Mouse (Mus musculus): Measurements from ENCODE around the gene Fam222b.
"Not testable (repeated sequence)": the region's sequence is repeated elsewhere in the genome, so short reads cannot be mapped to it uniquely, and the experiment has no call there.

The Fam222b gene

DNA sequence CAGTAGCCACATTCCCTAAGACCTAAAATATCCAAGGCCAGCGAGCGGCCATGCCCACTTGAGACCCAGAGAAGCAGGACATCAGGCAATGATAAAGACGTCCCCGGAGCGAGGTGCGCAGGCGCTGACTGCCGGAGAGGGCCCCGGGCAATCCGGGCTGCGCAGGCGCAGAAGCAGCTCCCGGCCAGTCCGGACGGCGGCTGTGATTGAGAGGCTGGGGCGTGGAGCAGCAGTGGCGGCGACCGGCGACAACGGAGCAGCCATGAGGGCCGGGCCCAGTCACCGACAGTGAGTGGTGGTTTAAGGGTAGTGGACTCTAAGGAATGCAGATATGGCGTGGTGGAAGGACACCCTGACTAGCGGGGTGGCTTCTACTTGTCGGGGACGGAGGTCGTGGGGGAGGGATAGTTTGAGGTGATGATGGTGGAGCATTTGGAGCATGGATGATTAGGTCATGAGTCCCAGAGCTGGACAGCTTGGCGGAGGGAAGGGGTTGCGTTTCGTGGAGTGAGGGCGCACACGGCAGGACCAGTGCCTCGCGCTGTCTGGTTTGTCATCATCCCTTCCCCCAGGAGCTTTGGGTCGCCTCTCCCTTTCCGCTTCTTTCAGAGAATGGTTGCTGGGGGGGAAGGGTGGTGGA lies at the start of gene Fam222b:
Fam222b (plus strand) TSS at position 157 of the 640 bp plus-strand sequence.
- peak; percentile 84 for DNase-seq (ENCODE audit: low read depth, low spot score)

DNA sequence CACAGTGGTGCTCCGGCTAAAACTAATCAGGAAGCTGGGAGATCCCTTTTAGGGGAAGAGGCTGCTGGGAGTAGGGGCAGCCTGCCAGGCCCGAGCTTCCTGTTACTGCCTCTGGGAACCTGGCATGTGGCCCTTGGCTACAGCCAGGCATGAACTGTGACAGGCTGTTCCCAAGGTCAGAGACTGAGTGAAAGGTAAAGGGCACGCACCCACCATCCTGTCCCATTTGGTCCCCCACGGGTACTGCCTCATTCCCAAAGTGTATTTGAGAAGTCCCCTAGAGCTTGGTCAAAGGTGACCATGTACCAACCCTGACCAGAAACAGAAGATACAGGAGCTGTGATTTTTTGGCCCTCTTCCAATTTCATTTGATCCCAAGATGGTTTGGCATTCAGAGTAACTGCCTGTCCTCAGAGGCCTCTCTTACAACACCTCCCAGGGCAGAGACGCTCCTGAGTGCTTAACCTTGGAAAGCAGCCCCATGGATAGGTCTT lies 49.7 kb upstream of the Fam222b start:
- no peak for DNase-seq (ENCODE audit: low read depth, low spot score)

DNA sequence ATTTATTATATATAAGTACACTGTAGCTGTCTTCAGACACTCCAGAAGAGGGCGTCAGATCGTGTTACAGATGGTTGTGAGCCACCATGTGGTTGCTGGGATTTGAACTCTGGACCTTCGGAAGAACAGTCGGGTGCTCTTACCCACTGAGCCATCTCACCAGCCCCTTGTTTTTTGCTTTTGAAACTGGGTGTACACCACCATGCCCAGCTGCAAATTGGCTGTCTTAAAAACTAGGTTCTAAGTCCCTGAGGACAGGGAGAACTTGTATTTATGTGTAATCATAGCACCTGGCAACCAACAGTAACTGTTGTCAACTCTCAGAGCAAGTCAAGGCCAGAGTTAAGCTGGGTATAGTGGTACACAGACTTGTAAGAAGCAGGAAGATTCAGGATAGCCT lies 45.8 kb upstream of the Fam222b start:
- DNase-seq (ENCODE audit: low read depth, low spot score): not testable (repeated sequence)

DNA sequence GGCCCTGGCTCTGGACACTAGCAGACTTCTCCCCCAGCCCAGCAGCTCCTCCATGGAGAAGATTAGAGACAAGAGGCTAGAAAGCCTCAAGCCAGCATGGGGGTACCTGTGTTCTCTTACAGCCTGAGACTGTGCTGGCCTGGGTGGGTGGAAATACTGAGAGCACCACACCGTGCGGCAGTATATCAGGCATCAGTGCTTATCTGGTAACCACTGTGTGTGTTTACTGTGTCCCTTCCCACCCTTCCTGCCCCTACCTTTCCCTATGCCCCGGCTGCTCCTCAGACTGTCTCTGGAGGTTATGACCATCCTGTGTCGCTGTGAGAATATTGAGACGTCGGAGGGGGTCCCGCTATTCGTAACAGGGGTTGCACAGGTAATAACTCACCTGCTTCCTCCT lies 41.4 kb upstream of the Fam222b start:
- DNase-seq (ENCODE audit: low read depth, low spot score): no peak

DNA sequence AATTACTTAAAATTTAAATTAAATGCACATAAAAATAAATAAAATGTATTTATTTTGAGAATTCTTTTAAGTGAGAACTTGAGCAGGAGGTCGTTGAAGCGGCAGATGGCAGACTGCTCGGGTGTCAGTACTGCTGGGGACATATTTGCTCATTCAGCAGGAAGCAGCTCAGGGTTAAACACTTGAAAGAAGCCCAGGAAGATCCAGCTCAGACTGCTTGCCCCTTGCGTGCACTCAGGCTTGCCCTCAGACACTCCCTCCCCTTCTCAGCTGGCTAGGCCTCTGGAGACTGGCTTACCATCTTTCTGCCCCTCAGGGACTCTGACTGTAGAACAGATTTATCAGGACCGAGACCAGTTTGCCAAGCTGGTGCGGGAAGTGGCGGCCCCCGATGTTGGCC lies 37.5 kb upstream of the Fam222b start:
- DNase-seq (ENCODE audit: low read depth, low spot score): peak; percentile 19

DNA sequence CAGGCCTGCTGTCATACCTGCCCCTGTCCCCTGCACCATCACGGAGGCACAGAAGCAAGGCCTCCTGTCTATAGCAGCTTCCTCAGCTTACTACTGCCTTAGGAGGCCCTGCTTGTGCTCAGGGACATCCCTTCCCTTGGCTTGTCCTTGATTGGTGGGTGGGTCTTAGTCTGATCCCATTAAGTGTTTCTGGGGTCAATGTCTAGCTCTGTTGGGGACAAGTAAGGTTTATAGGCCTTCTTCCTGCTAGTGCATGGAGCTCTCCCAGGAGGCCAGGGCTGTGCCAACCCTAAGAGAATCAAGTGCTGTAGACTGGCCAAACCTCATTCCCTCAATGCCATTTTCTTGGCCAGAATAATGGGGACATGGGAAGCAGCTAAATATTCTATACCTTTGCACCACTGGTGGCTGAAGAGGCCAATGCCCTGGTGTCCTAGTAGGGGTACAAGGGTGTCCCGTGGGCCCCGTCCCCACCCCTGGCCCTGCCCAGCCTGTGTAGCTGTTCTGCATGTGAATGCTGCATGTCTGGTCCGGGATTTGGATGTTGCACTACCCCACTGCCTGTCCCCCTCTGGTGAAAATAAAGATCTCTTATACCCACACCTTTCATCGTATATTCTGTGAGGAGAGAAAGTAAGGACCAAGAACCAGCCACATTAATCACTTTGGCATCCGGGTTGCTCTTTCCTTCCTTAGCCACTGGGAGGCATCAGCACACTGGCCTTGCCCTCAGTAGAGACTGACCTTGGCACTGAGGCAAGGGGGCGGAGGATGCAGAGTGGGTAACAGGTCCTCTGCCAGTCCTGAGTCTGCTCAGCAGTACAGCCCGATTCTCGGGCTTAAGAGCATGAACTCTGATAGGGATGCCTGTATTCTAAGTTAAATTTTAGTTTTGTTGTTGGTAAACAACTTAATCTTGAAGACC lies 34.4 kb upstream of the Fam222b start:
- peak; percentile 49 for DNase-seq (ENCODE audit: low read depth, low spot score)

DNA sequence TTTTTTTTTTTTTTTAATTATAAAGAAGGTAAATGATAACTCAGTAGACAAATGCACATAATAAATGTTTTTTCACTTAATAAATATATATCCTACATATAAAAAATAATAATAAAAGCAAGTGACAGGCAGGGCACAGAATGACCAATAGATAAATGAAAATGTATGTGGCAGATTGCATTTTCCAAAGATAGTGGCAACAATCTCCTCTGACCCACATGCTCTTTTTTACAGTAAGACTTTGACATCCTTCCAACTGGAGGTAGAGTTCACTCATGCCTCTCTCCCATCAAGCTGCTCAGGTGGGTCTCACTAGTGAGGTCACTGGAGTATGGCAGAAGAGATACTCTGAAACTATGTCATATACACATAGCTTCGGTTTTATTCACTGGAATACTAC lies 31.9 kb upstream of the Fam222b start:
- DNase-seq (ENCODE audit: low read depth, low spot score): no peak

DNA sequence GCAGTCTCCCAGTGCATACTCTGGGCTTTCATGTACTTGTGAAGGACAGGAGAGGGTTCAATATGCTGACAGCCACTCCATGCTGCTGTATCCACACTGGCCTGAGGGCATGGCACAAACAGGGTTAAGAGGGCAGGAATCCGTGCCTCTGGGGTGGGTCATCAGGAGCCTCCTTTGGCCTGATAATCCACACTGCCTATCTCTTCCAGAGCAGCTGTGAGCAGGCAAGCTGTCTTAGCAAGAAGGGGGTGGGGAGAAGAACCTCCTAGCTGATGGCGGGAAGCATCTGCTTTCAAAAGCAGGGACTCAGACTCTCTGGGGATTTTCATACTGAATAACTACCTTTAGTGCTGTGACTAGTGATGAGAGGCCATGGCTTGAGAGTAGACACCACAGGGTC lies 28.6 kb upstream of the Fam222b start:
- DNase-seq (ENCODE audit: low read depth, low spot score): no peak

DNA sequence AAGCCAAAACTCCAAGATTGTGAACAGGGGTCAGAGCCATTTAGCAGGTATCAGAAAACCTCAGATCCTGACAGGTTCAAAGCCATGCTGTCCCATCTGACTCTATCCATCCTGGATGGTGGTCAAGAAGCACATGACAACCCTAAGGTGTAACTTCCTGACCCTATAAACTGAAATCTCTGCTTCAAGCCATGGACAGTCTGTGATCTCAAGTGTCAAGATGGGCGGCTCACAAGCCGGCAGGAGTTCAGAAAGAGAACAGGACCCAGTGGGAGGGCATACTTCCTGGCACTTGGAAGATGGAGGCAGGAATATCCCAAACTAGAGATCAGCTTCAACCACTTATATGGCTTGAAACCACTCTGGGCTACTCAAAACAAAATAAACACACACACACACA lies 27.8 kb upstream of the Fam222b start:
- DNase-seq (ENCODE audit: low read depth, low spot score): no peak

DNA sequence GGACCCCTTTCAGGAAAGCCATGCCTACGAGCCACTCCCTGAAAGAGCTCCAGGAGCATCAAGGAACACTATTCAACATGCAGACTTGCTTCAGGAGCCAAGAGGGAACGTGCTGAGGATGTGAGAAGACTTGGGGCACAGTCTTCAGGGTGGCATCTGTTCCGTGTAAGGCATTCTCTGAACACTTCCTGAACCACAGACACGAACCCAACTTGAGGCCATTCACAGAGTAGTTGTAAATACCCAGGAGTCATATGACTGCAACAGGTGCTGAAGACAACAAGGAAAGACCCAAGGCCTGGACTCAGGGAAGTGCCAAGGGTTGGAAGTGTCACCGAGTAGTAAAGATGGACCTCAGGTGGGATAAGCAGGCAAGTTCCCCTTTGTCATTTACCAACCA lies 26.9 kb upstream of the Fam222b start:
- DNase-seq (ENCODE audit: low read depth, low spot score): no peak

DNA sequence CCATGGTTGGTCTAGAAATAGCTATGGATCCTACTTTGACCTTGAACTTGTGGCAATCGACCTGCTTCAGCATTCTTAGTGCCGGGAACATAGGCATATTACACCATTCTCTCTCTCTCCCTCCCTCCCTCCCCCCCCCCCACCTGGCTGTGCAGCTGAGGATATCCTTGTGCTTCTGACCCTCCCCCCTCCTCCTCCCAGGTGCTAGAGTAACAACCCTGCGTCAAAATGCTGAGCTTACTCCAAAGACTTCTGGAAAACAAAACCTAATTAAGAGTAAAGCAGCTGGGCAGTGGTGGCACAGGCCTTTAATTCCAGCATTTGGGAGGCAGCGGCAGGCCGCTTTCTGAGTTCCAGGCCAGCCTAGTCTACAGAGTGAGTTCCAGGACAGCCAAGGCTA lies 25.3 kb upstream of the Fam222b start:
- DNase-seq (ENCODE audit: low read depth, low spot score): no peak

DNA sequence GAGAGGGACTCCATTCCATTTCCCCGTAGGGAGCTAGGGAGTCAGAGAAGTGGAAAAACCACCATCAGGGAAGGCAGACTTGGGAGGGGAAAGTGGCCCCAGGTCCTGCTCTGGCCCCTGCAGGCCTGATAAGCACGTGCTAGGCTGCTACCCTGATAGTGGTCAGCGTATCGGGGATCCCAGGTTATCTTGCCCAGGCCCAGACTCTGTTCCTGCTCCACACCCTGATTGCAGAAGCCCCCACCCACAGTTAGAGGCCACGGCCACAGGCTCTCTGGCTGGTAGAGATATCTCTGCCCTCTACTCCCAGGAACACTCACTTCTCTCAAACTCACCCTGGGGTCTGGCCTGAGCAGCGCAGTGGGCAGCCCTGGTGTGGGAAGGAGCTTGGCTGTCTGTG lies 24.8 kb upstream of the Fam222b start:
- DNase-seq (ENCODE audit: low read depth, low spot score): no peak

DNA sequence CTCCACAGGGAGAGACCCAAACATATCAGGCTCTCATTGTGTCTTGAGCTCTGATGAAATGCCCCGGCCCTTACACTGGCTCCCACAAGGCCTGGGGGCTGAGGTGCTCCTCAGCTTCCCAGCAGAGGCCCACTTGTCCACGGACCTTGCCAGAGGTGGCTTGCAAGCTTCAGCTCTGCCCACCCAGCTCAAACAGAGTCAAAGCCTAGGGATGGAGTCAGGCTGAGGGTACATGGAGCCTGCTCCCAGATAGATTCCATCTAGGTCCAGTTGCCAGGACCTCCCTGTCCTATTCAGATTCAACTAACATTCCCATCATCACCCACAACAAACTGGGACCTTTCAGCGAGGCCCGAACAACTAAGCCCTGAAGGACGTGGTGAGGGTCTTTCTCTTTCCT lies 22.5 kb upstream of the Fam222b start:
- DNase-seq (ENCODE audit: low read depth, low spot score): no peak

DNA sequence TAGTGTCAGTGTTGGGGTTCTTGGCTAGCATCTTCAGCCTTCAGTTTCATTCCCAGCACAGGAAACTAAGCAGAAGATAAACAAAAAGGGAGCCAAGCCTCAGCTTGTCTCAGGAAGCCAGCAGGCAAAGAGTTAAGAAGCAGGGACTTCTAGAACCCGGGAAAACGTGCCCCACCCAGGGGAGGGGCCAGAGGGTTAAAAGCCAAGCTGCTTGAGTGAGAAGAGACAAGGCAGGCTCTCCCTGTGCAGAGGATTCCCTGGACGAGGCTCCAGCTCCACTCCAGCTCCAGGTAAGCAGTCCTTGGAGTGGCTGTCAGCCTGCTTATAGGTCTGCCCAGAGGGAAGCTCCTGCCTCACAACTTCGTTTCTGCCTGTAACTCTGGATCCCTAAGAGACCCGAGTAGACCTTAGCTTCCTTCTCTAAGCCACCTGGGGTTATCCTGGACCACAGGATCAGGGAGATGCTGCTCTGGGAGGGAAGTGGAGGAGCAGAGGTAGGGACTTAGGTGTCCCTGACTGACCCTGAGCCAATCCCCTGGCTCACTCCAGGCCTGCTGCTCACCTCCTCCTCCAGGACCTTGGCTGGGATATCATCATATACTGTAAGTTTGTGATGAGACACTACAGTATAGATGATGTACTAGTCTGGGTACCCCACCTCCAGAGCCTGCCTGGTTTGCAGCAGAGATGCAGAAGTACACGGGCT lies 21.9 kb upstream of the Fam222b start:
- DNase-seq (ENCODE audit: low read depth, low spot score): no peak

DNA sequence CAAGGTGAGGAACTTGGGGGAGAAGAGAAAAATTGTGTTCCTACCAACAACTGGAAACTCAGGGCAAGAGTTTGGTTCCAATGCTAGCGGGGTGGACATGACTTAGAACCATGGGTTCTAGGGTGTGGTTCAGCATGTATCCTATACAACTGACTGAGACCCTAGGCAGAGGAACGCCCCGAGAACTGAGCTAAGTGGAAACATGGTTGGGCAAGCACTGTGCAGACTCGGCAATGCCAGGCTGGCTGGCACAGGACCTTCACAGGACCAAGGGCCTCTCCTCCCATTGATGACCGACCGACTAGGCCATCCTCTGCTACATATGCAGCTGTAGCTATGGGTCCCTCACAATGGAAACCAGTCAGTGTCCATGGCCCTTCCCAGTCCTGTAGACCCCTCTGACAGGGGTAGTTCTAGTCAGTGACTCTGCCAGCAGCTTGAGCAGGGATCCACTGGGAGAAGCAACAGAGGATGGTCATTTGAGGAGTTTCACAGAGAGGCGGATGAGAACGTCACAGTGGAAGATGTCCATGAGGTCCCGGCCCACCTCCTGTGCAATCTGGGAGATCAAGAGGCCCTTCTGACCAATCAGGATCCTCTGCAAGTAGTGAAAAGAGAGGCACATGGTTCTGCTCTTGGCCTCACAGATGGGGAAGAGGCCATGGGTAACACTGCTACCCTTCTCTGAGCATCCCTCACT lies 20.7 kb upstream of the Fam222b start:
- no peak for DNase-seq (ENCODE audit: low read depth, low spot score)

DNA sequence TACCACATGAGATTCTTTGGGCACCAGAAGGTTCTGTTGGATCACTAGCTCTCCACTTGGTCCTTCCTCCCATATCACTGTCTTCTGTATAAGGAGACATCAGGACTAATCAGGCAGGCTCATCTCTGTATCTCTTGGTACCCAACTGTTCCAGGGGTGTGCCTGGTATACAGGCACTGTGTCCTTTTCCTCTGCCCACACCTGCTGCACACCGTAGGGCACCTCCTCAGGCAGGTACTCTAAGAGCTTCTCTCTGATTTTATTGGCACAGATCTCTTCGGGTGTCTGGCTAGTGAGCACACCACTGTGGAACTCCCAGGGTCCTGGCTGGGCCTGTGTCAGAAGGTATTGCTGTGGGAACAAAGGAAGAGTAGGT lies 20.2 kb upstream of the Fam222b start:
- no peak for DNase-seq (ENCODE audit: low read depth, low spot score)

DNA sequence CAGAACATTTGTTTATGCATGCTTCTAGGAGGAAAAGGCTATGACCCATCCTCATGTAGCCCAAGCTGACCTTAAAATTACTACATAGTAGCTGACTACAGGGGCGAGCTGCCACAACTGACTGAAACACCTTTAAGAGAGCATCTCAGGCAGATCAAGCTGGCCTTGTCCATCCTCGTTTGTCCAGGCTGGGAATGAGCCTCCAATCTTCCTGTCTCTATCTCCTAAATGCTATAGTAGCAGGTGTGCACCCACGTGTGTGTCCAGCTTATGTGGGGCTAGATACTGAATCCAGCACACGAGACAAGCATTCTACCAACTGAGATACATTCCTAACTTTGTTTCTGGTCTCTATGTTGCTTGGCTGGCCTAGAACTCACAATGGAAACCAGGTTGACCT lies 19.8 kb upstream of the Fam222b start:
- no peak for DNase-seq (ENCODE audit: low read depth, low spot score)

DNA sequence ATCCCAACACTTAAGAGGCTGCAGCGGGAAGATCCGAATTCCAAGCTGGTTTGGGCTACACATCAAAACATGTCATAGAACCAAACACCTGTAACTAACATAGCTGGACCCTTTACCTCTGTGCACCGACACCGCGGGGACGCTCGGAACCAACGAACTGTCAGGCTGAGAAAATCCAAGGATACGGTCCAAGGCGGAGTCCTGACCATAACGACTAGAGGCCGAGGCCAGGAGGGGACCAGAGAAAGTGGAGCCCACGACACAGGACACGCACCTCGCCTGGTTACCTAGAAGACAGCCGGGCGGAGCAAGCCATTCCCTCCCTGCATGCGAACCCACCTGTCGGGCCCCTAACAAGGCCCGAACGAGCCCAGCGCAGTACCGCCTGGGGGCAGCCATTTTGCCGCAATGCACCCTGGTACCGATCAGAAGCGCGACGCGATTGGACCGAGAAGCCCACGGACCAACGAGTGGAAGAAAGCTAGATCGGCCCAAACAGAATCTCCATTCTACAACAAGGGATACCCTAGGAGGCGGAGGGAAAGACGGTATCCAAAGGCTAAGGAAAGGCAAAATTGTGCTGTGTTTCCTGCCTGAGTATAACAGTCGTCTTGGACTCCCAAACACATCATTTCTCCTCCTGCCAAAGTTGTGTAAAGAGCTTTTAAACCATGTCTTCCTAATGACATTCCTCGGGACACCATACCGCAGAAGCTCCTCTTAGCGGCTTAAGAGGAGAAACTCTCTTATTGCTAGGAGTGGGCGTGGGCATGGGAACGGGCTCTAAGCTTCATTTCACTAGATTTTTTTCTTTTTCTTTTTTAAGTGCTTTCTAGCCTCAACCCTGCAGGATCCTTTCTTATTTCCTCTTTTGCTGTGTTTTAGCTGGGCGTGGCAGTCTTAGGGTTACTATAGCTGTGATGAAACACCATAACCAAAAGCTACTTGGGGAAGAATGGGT lies 14.2 kb upstream of the Fam222b start, which contains the start of gene Eral1:
Eral1 (minus strand) TSS at position 423 of the 961 bp plus-strand sequence.
- DNase-seq (ENCODE audit: low read depth, low spot score): peak; percentile 80

DNA sequence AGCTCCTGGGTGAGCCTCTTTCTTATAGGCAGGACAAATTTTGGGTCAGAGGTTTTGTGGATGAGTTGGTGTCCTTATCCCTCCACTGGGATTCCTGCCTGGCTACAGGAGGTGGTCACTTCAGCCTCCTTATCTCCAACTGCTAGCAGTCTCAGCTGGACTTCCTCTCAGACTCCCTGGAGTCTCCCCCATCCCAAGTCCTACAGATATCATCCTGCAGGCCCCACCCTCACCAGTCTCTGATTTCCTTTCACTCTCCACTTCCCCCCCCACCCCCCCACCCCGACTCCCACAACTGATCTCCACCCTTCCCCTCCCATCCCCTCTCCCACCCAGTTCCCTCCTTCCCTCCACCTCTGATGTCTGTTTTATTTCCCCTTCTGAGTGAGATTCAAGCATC lies 10.9 kb upstream of the Fam222b start:
- DNase-seq (ENCODE audit: low read depth, low spot score): no peak

DNA sequence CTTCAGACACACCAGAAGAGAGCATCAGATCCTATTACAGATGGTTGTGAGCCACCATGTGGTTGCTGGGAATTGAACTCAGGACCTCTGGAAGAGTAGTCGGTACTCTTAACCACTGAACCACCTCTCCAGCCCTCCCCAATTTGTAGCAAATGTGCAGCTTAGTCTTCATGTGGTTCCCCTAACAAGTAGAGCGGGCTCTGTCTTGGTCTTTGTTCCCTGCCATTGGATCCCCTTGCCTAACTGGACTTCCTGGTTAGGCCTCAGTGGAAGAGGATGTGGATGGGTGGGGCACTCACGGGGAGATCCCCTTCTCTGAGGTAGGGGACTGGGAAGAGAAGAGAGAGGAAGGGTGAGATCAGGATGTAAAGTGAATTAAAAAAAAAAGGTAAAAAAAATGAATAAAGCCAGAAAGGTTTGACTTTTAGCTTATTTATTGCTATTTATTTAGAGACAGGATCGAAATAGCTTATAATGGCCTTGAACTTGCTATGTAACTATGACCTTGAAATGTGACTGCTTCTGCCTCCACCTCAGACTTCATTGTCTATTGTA lies 7.5 kb upstream of the Fam222b start:
- DNase-seq (ENCODE audit: low read depth, low spot score): no peak

Measured in retina, postnatal 7 days (tissue).